Mouse (Mus musculus): ENCODE results near the gene Rdh14. TPM values are rescaled to one million over a fixed set of nuclear protein-coding genes. Genes with fewer than 3 reads are reported as not detected.

Gene Rdh14
- total RNA-seq (2021): 10 to 100 TPM; 31.2 to 32.6 TPM
- long read RNA-seq, experiment 1, transcript Rdh14-201 (2 exons, 1,480 nt): major isoform, 51 of 54 reads
- long read RNA-seq, experiment 1, partial matches to known transcripts: 0 of 54 reads
- long read RNA-seq, experiment 1, other reads (novel, unspliced or antisense): 3 of 54 reads
- long read RNA-seq, experiment 2, transcript Rdh14-201 (2 exons, 1,480 nt): major isoform, 50 of 51 reads
- long read RNA-seq, experiment 2, partial matches to known transcripts: 0 of 51 reads
- long read RNA-seq, experiment 2, other reads (novel, unspliced or antisense): 1 of 51 reads

GRCm38 (mm10) chr12:10390671-10391441 lies at the start of gene Rdh14:
TSS of gene Rdh14 (plus strand) at chr12:10390772.
- peak; percentile 94 for DNase-seq
- intact Hi-C loops (cut with DNase I; ENCODE audit: low total_unique reads): no loop called here

- intact Hi-C loops (cut with DNase I; ENCODE audit: low total_unique reads): no loop called here
Observed at GRCm38 (mm10) chr12:10350706-10351105, 39.9 kb upstream of the Rdh14 start.

GRCm38 (mm10) chr12:10357756-10358155 lies 32.8 kb upstream of the Rdh14 start:
- DNase-seq: no peak
- intact Hi-C loops (cut with DNase I; ENCODE audit: low total_unique reads): no loop called here

More at GRCm38 (mm10) chr12:10350706-10351105, 39.9 kb upstream of the Rdh14 start:
- DNase-seq: no peak

GRCm38 (mm10) chr12:10369673-10370072 lies 20.9 kb upstream of the Rdh14 start, which contains the start of gene Nt5c1b:
TSS of gene Nt5c1b (plus strand) at chr12:10369973.
- no peak for DNase-seq
- intact Hi-C loops (cut with DNase I; ENCODE audit: low total_unique reads): no loop called here

- intact Hi-C loops (cut with DNase I; ENCODE audit: low total_unique reads): no loop called here
- DNase-seq: no peak
Observed at GRCm38 (mm10) chr12:10400788-10401187, 10.2 kb downstream of the Rdh14 start.

- intact Hi-C loops (cut with DNase I; ENCODE audit: low total_unique reads): no loop called here
- no peak for DNase-seq
Observed at GRCm38 (mm10) chr12:10402421-10403115, 12.0 kb downstream of the Rdh14 start.

- intact Hi-C loops (cut with DNase I; ENCODE audit: low total_unique reads): no loop called here
Observed at GRCm38 (mm10) chr12:10410511-10411179, 20.1 kb downstream of the Rdh14 start.

GRCm38 (mm10) chr12:10411453-10411852 lies 20.9 kb downstream of the Rdh14 start:
- DNase-seq: no peak
- intact Hi-C loops (cut with DNase I; ENCODE audit: low total_unique reads): no loop called here

More at GRCm38 (mm10) chr12:10410511-10411179, 20.1 kb downstream of the Rdh14 start:
- DNase-seq: no peak

- intact Hi-C loops (cut with DNase I; ENCODE audit: low total_unique reads): no loop called here
- DNase-seq: no peak
Observed at GRCm38 (mm10) chr12:10422347-10422746, 31.8 kb downstream of the Rdh14 start.

GRCm38 (mm10) chr12:10425982-10426863 lies 35.7 kb downstream of the Rdh14 start:
- DNase-seq: no peak
- intact Hi-C loops (cut with DNase I; ENCODE audit: low total_unique reads): no loop called here

GRCm38 (mm10) chr12:10430999-10431398 lies 40.4 kb downstream of the Rdh14 start:
- intact Hi-C loops (cut with DNase I; ENCODE audit: low total_unique reads): no loop called here
- DNase-seq: no peak

GRCm38 (mm10) chr12:10438054-10439001 lies 47.8 kb downstream of the Rdh14 start:
- DNase-seq: peak; percentile 86

GRCm38 (mm10) chr12:10439483-10440235 lies 49.1 kb downstream of the Rdh14 start:
- peak; percentile 4 for DNase-seq
- intact Hi-C loops (cut with DNase I; ENCODE audit: low total_unique reads): loop anchor here (5.0 kb wide), 2 partner anchors 872 to 1387 kb away; no protein-coding TSS in a partner anchor

More at GRCm38 (mm10) chr12:10438054-10439001, 47.8 kb downstream of the Rdh14 start:
- intact Hi-C loops (cut with DNase I; ENCODE audit: low total_unique reads): loop anchor here (5.0 kb wide), 2 partner anchors 871 to 1386 kb away; no protein-coding TSS in a partner anchor

All from gastrocnemius, postnatal 14 days (tissue).